Mouse (Mus musculus) kidney, adult 9 months (tissue): ENCODE data around the gene Magel2.
A peak's percentile ranks its signal among the peaks of the same experiment; 100 is the strongest.

Source experiments
- DNase-seq: peaks from one replicate; pipeline ENCODE4 v3.0.0; 2022

The Magel2 gene

DNA sequence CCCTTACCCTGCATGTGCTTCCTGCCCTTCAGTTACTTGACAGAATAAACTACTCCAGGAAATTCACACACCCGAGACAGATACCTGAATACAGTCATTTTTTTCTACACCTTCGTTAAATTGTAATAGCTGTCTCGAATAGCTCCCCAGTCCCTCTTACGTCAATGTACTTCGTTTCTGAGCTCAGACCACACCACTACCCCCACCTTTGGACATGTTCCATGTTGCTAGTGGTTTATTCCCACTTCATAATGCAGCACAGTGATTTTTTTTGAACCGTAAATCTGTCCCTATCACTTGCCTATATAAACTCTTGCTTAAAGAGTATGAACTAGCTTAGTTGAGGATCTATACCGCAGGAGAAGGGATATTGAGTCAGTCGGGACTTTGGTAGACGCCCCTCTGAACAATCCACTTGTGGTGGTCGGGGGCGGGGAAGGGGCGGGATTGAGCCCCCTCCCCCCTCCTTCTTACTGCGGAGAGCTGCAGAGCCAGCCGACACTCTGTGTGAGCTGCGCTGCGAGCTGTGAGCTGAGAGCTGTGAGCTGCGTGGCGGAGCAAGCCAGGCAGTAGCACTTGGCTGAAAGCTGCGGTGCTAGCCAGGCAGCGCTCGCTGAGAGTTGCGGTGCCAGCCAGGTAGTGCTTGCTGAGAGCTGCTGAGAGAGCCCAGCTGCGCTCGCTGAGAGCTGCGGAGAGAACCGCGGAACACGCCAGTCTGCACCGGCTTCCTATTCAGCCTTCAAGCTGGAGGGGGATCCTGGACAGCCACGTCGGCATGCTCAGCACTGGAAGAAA is at the start of gene Magel2:
Gene Magel2, plus strand, starts transcription at position 501 of the 795 bp plus-strand sequence.
- no peak for DNase-seq

DNA sequence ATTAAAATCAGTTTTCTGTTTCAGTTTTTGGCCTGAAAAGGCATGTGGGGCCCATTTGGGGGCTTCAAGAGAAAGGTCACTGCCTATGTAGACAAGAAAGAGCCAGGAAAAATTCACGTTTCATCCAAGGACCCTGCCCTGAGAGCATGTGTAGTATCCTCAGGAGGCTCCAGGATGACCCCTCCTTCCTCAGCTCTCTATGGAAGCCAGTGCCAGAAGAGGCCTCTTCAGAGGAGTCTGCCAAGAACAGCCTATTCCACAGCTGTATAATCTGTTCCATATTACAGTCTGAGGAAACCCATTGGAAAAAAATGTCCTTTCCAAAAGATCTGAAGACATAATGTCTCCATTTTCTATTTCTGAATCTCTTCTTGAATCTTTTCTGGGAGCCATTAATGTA is 31.4 kb upstream of the Magel2 start:
- no peak for DNase-seq

DNA sequence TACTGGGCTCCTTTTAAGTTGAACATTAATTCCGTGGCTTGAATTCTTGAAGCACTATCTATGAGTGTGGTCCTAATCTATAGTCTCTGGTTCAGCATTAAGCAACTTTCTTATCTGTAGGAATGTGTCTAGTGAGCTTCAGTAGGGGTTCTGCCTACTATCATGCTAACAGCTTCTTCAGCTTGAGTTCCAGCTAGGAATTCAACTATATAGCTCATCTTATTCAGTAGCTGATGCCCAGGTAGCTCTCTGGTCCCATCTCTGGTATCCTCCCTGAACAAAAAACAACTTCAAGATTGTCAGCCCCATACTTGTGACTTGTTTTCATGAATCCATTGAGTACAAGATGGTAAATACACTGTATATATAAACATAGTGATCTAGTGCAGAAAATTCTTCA is 30.5 kb upstream of the Magel2 start, which contains the start of gene Ndn:
Gene Ndn, plus strand, starts transcription at position 301 of the 400 bp plus-strand sequence.
- no peak for DNase-seq

DNA sequence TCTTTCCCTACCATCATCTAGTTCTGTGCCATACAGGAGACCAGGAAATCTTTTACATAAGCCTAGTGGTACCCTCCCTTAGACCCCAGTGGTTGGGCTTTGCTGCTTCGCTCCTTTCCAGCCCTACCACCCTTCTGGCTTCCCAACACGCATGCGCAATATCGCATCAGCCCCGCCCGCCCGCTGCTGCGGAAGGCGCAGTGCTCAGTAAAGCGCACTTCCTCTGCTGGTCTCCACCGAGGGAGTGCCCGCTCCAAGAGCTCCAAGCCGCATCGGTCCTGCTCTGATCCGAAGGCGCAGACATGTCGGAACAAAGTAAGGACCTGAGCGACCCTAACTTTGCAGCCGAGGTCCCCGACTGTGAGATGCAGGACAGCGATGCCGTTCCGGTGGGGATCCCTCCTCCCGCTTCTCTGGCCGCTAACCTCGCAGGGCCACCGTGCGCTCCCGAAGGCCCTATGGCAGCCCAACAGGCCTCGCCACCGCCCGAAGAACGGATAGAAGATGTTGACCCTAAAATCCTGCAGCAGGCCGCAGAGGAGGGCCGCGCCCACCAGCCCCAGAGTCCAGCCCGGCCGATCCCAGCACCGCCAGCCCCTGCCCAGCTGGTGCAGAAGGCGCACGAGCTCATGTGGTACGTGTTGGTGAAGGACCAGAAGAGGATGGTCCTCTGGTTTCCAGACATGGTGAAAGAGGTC is 28.6 kb upstream of the Magel2 start:
- peak; percentile 25 for DNase-seq

DNA sequence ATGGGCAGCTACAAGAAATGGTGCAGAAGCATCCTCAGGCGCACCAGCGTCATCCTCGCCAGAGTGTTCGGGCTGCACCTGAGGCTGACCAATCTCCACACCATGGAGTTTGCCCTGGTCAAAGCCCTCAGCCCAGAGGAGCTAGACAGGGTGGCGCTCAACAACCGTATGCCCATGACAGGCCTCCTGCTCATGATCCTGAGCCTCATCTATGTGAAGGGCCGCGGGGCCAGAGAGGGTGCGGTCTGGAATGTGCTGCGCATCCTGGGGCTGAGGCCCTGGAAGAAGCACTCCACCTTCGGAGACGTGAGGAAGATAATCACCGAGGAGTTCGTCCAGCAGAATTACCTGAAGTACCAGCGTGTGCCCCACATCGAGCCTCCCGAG is 28.0 kb upstream of the Magel2 start:
- no peak for DNase-seq

DNA sequence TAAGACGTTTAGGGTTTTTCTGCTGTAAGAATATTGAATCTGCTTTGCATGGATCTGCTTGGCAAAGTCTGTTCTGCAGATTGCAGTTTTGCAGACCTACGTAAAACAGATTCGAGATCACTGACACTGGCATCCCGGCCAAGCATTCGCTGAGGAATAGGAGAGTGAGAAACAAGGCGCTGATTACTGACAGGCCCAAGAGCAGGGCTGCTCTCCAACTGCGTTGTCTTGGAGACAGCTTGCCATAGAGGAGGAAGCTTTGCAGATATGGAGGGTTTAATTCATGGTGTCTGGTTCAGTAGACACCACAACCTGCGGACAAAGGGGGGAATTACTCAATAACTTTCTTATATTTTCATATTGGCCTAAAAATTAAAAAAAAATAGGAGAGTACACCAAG is 25.5 kb upstream of the Magel2 start:
- DNase-seq = no peak

DNA sequence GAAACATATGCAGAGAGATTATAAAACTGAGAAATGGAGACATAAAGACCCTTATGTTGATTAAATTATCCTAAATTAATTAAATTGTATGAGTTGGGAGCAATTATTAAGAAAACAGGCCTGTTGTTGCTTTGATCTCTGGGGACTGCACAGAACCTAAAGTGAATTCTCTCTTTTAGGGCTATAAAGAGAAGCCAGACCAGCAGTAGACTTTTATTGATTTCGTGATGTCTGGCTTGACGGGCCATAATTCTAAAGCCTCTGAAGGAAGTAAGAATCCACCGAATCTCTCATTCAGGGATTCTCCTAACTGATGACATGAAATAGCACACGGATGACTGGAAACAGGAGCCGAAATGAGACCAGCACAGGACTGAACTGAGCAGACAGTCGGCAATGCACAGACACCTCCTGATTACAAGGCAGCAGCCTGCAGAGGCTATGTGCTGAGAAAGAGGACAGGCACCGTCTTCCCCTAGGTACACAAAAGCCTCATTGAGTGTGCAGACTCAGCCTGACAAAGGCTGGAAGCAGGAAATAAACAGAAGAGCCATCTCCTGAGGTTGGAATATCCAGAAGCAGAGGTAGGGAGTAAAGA is 11.7 kb upstream of the Magel2 start:
- DNase-seq = no peak

DNA sequence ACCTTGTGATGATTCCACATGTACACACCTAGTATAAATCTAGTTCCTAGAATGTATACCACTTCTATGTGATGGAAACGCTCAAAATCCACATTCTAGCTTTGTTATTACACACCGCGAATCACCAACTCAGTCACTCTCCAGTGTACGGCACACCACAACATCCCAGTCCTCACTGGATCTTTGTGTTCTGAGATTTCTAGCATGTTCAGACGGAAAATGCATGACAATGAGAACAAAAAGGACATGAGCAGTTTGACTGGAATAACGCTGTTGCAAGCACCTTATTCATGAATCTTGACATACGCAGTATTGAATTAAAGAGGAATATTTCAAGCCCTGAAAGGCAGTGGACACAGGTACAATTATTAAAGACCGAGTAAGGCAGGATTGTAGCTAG is 10.1 kb upstream of the Magel2 start:
- DNase-seq = no peak

DNA sequence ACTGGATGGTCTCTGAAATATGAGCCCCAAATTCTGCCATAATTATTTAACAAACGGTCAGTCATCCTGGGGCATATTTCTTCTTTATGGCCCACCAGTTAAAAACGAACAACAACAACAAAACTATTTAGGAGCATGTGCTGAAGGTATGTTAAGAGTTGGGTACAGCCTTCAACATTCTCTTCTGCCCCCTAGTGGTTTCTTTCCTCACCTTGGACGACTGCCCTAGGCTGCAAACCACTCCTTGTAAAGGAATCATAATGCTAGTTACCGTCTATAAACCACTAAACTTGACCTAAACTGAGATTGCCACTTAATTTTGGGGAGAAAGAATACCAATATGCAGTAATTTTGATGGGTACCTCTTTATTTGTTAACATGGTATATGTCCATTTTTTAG is 1.2 kb upstream of the Magel2 start:
- peak; percentile 33 for DNase-seq

DNA sequence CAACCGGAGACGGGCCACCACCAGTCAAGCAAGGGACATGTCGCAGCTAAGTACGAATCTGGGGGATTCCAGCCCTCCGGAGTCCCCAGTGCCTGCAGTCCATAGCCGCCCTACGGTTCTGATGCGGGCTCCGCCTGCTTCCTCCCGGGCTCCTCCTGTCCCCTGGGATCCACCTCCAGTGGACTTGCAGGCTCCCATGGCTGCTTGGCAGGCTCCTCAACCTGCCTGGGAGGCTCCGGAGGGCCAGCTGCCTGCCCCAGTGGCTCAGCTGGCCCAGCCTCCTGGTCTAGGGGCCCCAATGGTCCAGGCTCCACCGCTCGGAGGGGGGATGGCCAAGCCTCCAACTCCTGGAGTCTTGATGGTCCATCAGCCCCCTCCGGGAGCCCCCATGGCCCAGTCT is 503 bp downstream of the Magel2 start:
- no peak for DNase-seq

DNA sequence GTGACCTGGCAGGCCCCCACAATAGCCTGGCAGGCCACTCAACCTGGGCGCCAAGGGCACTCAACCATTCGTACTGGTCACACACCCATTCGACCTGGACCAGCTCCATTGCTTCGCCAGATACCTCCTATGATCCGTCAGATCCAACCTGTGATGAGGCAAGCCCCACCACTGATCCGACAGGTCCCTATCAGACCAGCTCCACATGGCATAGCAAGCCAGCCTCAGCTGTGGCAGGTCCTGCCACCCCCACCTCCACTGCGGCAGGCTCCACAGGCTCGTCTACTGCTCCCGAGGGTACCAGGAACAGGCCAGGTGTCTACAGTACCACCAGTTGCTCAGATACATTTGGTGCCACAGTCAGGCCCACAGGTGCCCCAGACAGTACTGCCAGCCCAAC is 1.7 kb downstream of the Magel2 start:
- DNase-seq = no peak

DNA sequence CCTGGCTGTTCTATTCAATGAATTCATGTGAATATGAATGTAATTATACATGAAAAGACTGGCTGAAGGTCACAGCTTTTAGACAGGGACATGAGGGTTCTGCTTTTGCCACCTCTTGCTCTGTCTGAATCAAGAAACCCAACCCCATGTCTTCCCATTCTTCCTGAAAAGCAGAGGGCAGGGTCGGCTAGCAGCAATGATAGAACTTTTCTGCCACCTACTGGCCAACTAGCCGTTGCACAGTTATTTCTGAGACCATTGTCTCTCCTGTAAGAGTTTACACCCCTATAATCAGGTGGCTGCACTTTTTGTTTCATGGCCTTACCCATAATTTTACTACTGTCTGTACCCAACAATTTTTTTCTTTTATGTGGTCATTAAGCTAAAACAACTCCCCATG is 5.6 kb downstream of the Magel2 start:
- DNase-seq = peak; percentile 48

DNA sequence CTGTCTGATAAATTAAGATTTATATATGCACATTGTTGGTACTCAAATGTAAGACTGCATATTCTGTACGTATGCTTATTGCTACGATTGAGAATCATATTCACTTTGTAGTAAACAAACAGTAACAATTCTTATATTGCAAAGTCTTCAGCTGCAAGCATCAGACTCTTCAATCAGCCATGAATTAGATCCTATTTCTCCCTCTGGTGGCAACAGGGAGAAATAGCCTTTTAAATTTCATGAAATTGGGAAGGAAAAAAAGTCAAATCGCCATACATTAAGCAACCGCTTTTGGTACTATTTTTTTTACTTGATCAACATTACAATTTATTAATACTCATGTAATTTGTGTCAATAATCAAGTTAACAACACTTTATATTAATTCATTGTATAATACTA is 11.5 kb downstream of the Magel2 start:
- DNase-seq = no peak

DNA sequence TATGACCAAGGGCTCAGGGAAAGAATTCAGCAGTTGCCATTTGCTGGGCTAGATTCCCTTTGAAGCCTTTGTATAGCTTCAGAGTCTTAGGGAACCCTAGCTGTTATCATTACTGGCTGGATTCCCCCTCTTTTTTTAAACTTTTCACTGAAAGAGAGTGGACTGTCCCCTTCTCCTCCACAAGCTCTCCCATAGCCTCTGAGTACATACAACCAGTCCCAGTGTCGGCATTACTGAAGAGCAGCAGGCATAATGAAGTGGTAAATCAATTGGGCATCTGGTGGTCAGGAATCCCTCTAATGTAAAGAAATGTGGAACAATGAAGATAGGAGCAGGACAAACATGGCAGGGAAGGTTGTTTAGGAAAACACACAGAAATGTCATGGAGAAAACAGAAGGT is 15.4 kb downstream of the Magel2 start:
- DNase-seq = no peak

DNA sequence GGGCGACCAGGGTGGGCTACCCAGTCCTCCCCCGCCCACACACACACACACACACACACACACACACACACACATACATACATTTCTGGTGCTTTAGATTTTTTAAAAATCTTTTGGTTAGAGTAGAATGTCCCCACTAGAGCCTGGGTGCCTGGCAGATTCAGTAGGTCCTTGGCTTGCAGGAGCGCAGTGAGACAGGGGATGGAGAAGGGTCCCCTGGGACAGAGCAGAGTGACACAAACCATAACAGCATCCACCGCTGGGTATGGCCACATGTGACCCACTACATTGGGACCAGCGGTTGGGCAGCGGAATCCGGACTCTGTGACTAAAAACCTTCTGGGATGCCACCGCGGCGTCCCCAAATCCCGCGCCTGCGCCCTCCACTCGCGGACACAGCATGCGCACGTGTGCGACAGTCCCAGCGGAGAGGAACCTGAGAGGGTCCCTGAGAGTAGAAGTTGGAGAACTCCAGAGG is 29.8 kb downstream of the Magel2 start:
- no peak for DNase-seq

DNA sequence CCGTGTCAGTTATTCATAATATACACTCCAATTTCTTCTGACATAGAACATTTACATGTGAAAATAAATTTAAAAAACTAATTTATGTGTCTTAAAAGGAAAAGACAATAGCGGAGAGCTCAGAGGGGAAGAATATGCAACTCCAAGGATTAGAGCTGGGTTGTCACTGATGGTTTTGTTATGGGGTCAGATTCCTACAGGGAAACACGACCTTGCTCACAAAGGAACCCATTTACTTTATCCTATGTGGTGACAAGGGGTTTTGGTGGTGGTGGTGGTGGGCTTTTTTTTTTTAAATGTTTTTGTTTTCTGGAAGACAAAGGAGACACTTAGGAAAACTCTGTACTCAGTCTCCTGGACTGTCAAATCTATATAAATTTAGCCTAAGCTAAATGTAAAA is 31.0 kb downstream of the Magel2 start:
- no peak for DNase-seq

DNA sequence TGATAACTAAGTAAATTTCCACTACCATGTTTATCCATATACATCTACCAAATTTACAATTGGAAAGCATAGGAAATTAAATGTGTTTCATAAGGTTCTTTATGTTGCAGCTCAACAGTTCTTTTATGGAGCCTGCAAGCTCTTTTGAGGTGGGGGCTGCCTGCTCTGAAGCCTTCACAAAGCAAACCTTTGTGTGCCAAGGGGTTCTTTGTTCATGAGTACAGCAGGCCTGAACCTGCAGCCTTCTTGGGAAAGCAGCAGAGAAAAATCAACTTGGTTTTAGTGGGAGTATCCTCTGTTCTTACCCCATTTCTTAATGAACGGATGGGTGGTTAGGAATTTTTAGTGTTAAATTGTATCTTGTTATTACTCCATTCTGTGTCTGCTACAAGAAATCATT is 38.4 kb downstream of the Magel2 start:
- no peak for DNase-seq

DNA sequence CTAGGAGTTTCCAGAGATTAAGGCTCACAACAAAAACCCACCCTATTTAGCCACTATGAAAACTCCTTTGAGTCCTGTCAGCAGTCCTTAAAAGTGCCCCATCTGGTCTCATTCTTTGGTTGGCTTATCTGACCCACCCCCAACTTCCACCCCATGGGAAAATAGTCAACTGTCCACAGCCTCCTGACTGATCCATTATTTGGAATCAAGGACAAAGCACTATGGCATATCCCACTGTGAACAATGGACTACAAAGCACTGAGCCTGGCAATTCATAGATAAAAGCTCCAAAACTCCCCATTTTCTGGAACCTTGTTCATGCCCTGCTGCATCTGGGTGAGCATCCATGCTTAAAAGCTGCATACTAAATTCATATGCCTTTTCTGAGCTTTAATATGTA is 39.4 kb downstream of the Magel2 start:
- no peak for DNase-seq

DNA sequence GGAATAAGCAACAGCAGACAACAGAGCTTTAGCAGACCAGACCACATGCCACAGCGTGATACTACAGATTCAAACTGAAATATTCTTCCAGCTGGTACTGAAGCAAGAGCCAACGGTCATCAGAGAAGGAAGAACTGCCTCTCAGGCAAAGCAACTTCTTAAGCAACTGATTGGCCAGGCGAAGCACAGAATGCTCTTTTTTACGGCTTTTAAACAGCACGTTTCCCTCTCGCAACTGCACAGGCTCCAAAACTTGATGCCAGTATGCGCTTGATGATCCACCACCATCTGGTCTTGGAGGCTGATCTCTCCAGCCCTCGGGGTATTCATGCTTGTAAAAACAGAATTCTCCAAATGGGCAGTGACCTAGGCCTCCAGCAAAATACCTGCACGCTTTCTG is 41.5 kb downstream of the Magel2 start:
- no peak for DNase-seq

DNA sequence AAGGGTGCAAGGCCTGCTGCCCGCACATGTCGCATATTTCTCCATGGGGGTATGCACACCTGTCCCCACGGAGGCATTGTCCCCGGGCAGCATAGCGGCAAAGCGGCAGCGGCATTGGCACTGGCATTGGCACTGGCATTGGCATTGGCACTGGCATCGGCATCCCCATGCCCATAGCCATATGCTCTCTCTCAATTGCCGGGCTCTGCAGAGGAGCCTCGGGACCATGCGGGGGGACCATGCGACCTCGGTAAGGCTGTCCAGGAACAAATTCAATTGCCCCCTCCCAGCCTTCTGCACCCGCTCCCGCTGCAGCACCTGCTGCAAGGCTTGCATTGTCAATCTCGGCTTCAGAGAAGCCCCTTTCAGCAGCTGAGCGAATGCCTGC is 42.3 kb downstream of the Magel2 start:
- DNase-seq = no peak

DNA sequence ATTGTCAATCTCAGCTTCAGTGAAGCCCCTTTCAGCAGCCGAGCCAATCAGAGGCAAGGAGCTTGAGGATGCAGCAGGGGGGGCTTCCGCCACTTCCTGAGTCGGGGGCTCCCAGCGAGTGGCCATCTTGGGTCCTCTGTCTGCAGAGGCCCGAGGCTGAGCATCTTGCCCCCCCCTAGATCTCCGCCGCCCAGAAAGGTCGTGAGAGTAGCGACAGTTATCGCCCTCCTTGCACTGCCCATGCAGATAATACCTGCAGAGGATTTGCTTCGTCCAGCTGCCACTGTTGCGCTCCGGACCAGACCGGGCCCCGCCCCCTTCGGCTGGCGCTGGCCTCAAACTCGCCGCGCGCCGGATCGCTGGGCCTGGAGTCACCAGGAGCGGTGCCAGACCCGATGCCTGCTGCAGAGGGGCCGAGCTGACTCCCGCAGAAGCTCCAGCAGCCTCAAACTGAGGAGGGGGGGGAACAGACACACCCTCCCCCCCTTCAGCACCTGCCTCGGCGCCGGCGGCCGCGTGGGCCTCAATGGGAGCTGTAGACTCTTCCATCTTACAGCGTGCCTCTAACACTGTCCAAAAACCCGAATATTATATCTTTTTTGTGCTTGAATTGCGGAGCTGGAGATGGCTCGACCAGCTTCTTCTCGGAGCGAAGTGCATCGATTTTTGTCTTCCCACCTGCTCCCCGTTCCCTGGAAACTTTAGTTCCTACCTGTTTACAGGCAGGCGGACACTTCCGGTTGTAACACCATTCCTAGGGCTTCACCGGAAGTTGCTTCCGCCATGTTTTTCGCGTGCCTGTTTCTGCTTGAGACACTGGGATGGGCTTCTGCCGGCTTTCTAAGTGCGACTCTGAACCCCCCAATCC is 42.9 kb downstream of the Magel2 start, which contains the start of gene Mkrn3:
Gene Mkrn3, minus strand, starts transcription at position 647 of the 868 bp plus-strand sequence.
- DNase-seq = peak; percentile 88

DNA sequence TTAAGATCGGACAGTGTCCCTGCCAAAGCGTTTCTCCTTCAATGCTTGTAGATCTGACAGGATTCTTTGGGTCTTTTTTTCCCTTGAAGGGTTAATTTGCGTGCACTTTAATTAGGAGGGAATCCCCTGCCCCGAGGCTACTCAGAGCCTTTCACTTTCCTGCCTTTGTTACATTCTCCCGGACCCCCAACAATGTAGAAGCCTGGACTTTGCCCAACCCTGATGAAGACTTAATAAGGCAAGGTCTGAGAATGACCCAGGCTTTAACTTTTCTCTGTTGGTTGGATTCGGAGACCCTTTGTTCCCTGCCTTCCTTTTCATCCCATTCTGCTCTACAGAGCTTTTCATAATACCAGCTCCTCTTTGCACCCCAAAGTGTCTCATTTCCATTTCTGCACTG is 43.8 kb downstream of the Magel2 start:
- DNase-seq = no peak

DNA sequence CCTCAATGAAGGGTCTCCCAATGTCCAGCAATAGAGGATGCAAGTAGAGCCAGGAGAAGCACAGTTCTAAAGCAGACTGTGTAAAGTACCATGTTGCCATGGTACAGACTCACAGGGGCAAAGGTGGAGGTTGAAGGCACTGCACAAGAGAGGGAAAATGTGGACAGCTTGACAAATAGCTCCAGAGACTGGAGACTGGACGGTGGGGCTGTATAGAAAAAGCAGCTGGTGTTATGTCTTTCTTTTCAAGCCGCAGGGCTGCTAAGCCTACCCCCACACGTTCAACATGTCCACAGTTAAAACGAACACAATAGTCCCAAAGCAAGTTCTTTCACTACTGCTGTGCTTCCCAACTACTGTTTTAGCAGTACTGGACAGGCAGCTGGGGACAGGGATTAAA is 46.4 kb downstream of the Magel2 start:
- no peak for DNase-seq
